Mouse (Mus musculus) activated CD4-positive, CD25-positive, alpha-beta regulatory T cell, adult 4 months (primary cell): Measurements from ENCODE around the gene Spocd1. TPM values are rescaled to one million over a fixed set of nuclear protein-coding genes. Genes with fewer than 3 reads are reported as not detected.
A peak's percentile ranks its signal among the peaks of the same experiment; 100 is the strongest.
"Not testable (repeated sequence)": the region's sequence is repeated elsewhere in the genome, so short reads cannot be mapped to it uniquely, and the experiment has no call there.

Experiments used
- ATAC-seq: one replicate; pipeline ENCODE4 v1.8.0; 2017
- polyA plus RNA-seq, 2 experiments: library from polyadenylated mRNA; unstranded; fragments of 100-300 nt; shearing (Covaris generic); gene quantifications; one replicate each; pipeline ENCODE4 v1.2.1; 2017

The Spocd1 gene
- polyA plus RNA-seq: not detected

DNA sequence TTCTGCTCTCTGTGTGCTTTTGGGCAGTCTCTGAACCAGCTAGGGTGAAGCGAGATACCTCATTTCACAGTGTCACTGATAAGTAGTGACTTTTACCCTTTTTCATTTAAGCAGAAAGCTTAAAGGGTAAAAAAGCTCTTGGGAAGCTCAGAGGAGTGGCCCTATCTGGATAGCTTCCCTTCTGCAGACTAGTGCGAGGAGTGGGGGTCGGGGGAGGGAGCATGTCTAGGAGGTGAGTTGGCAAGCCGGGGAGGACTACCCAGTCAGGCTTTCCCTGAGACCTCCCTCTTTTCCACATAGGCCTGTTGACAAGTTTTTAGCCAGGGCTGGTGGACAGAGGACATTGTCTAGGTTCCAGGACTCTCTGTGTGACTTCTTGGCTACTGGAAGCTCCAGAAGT, at the start of gene Spocd1:
Gene Spocd1 (plus strand): TSS at position 301 of the 400 bp plus-strand sequence.
- ATAC-seq: no peak

DNA sequence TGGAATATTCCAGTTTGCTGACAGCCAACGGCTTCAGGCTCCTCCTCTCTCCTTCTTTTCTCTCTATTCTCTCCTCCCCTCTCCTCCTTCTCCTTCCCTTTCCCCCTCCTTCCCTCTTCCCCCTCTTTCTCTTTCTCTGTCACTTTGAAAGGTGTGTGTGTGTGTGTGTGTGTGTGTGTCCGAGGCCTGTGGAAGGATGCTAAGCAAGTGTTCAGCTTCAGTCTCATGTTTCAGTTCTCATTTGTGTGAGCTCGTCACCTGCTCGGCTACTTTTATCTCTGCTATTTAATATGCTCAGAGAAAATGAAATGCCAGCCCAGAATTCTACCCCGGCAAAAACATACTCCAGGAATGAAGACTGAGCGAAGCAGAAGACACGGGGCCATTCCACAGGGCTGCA, 48.4 kb upstream of the Spocd1 start:
- no peak for ATAC-seq

DNA sequence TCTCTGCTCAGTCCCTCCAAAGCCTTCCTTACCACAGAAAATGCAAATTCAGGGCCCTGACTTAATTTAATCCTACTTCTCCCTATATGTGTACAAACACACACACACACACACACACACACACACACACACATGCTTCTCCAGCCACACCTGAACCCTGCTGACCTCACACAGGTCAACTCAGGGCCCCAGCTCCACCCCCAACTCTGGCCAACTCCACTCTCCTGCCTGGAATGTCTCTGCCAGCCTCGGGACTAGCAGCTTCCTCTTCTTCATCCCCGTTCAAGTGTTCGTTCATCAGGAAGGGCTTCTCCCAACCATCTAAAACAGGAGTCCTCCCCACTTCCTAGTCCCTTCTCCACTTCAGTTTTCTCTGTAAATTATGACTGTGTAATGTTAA, 47.4 kb upstream of the Spocd1 start:
- no peak for ATAC-seq

DNA sequence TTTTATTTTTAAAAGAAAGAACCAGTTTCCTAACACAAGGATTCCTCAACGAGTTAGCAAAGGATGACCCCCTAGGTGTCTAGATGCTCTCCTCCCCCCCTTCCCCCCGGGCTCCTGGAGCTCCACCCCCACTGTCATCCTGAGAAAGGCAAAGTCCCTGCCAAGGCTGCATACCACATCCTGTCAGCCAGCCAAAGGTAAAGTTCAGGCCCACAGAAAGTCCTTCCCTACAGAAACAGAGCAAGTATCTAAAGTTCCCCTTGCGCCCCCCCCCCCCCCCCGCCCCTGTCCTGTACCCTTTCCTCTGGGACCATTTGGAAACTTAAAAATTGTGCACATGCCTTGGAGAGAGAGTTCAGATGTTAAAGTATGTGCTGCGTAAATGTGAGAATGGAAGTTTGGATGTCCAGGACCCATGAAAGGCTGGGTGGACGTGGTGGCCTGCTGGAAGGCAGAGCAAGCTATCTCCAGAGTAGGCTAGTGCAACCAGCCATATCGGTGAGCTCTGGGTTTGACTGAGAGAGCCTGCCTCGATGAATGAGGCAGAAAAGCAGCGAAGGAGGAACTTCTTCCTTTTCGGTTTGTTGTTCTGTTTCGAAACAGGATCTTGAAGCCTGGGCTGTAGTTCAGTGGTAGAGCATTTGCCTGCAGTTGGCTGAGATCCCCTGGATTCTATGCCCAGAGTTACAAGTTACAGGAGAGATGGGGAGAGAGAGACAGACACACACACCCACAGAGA, 46.3 kb upstream of the Spocd1 start:
- peak; percentile 79 for ATAC-seq

DNA sequence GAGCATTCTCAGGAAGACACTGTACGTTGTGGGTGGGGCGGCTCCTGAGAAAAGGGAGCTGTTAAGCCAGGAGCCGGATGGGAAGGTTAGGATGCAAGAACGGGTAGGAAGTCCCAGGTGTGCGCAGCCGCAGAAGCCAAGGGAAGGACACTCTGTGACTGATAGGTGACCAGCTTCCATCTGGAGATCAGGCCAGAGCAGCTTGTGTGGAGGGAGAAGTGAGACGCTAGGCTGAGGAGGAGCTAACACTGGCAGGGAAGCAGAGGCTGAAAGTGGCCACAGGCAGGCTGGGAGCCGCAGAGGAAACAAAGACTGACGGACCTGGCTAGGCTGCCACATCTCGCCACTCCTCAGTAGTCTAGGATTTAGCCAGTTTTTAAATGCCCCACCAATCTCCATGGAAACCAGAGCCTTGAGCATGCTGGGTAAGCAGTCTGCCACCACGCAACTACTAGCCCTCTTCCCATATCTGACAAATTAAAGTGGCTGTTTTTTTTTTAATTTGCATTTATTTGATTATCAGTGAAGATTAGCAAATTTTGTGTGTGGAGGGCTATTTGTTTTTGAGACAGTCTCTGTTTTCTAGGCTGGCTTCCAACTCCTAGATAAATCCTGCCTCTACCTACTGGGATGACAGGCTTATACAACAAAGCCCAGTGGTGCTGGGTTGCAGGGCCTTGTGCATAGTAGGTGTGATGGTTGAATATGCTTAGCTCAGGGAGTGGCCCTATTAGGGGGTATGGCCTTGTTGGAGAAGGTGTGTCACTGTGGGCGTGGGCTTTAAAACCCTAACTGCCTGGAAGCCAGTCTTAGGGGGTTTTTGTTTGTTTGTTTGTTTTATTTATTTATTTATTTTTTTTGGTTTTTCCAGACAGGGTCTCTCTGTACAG, 44.8 kb upstream of the Spocd1 start:
- ATAC-seq: no peak

DNA sequence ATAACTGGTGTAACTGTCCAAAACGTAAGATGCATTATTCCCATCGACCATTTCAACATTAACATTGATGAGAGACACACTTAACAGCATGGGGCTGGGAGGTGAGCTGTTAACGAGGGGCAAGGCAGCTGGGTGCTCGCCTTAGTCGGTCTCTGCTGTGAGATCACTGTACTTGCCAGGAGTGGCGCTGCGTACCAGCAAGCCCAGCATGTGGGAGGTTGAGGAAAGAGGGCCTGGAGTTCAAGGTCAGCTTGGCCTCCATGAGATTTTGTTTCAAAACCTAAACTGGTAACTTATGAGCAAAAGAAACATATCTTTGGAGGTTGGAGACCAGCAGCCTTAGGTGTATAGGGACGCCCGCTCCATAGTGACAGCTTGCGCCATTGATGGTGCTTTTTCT, 39.4 kb upstream of the Spocd1 start:
- ATAC-seq: no peak

DNA sequence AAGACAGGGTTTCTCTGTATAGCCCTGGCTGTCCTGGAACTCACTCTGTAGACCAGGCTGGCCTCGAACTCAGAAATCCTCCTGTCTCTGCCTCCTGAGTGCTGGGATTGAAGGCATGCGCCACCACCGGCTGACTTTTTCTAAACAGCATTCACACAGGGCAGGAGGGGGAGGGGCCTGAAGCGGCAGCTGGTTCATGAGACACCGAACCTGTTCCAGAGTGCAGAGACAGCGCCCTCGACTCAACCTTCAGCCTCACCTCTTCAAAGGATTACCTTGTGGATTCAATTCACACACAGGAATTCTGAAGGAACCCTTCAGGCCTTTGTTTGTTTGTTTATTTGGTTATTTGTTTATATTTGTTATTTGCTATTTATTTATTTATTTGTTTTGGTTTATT, 39.0 kb upstream of the Spocd1 start:
- no peak for ATAC-seq

DNA sequence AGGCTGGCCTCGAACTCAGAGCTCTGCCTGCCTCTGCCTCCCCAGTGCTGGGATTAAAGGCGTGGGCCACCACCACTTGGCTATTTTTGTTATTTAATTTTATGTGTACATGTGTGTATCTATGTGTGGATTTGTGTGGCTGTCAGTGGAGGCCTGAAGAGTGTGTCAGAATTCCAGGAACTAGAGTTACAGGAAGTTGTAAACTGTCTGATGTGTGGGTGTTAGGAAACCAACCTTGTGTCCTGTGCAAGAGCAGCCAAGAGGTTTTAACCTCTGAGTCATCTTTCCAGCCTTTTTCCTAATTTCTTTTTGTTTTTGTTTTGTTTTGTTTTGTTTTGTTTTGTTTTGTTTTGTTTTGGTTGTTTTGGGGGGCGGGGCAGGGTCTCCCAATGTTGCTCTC, 34.2 kb upstream of the Spocd1 start:
- no peak for ATAC-seq

DNA sequence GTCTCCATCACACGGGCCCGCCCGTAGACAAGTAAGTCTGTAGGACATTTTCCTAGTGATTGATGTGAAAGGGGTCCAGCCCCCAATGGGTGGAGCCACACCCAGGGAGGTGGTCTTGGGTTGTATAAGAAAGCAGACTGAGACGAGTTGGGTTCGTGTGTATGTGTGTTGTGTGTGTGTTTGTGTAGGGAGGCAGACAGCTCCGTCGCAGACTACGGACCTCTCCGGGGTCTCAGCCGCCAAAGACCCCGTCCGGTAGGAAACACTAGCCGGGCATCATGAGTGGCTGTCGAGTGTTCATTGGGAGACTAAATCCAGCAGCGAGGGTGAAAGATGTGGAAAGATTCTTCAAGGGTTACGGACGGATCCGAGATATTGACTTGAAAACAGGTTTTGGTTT, 30.2 kb upstream of the Spocd1 start:
- not testable (repeated sequence) for ATAC-seq

DNA sequence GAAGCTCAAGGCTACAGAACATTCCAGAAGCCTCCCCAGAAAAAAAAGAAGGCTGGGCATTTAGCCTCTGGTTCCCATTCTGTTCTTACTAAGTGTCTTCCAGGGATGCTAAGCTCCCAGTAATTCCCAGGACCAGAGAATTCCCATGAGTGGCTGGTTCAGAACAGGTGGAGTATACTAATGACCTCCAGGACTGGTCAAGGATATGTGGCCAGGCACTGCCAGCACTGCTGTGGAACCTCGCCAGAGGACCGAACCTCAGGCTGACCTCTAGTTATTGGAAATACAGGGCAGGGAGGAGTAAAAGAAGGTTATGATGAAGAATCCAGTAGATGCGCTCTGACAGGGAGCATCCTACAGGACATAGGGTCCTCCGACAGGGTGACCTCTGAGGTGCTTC, 26.7 kb upstream of the Spocd1 start:
- ATAC-seq: no peak

DNA sequence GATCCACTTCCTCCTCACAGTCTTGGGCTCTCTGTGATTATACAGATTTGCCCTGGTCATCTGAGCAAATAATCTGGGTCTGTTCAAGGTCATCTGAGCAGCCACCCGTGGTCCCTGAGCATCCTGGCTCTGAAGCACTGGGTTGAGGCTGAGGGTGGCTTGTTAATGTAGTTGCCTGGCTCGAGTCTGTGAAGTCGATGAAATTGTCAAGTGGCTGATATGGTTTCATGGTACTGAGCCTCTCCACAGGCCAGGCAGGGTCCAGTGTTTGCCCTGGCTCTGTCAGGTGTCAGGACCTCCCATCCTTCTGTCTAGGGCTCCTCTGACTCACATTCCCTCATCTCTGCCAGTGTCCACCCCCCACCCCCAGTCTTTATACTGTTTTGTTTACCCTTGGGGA, 25.5 kb upstream of the Spocd1 start:
- no peak for ATAC-seq

DNA sequence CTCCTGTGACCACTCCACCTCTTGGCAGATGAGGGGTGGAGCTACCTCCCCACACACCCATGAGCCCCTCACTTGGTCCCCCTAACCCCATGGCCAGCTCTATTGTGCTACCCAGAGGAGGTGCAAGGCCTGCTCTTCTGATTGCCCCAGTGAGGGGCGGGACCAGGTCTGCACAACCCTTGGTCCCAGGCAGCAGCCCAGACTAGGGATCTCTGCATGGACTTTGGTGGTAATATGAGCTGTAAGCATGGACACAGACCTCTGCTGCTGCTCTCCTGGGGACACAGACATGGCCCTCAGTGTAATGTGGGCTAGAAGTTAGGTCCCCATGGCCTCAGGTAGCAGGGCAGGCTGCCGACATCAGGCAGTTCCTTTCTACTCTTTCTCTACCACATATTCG, 24.0 kb upstream of the Spocd1 start:
- no peak for ATAC-seq

DNA sequence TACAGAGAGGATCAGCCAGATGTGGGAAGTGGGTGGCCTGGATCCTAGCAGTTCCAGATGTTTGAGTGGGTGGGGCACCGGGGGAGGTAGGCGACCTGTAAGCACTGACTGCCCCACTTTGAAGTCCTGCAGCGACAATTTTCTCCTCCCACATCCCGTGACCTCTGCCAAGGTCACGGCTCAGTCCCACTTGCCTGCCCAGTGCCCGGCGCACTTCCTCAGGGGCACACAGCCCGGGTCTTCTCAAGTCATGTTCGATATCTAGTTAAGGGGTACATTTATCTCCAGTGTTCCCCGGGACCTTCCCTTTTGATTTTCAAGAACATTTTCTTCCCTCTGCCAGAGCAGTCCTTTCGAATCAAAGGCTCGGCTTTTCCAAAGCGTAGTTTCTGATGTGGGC, 23.0 kb upstream of the Spocd1 start:
- ATAC-seq: no peak

DNA sequence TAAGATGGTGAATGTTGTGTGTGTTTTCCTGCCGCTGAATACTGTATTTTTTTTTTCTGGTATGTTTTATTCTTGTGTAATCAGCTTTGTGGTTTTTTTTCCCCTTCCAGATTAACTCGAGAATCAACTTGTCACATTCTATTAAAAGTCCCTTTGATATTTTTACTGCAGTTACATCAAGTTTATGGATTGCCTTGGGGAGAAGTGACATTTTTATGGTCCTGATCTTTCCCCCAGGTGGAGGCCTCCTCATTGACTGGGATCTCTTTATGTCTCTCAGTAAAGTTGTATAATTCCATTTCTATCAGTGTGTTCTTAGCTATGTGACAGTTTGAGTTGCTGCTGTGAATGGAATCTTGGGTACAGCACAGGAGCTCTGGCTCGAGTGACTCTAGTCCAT, 20.2 kb upstream of the Spocd1 start:
- ATAC-seq: no peak

DNA sequence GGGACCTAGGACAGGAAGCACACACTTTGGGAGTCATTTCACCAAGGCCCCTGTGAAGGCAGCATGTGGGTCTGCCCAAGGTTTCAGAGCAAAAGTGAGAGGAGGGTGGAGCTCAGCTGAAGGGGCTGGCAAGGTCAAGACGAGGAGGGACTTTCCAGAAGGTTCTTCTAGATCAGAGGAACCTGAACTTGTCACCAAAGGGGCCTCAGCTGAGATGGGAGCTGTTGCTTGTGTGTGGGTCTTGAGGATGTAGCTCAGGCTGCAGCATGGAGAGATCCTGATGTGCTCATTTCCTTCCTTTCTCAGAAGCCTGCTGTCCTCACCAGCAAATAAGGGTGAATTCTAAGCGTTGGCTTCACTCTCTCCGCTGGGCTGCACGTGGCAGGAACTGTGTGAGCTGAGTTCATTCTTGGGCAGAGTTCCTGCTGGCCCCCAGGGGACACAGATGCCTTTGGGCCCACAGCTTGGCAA, 19.8 kb upstream of the Spocd1 start:
- ATAC-seq: peak; percentile 32

DNA sequence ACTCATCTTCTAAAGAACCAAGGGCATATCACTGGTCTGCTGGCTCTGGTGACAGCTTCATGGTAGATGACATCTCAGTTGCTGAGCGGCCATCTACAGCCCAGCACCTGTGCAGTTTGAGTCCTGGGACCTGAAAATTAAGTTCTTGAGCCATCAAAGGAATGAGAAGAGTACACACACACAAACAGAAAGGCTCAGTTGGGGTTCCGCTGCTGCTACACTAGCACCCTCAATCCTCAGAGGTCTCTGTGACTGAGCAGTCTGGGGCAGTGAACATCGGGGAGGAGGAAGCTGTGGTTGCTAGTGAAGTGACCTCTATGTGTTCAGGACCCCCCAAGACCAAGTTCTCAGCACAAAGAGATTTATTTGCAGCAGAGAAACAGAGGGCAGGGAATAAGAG, 16.1 kb upstream of the Spocd1 start:
- ATAC-seq: no peak

DNA sequence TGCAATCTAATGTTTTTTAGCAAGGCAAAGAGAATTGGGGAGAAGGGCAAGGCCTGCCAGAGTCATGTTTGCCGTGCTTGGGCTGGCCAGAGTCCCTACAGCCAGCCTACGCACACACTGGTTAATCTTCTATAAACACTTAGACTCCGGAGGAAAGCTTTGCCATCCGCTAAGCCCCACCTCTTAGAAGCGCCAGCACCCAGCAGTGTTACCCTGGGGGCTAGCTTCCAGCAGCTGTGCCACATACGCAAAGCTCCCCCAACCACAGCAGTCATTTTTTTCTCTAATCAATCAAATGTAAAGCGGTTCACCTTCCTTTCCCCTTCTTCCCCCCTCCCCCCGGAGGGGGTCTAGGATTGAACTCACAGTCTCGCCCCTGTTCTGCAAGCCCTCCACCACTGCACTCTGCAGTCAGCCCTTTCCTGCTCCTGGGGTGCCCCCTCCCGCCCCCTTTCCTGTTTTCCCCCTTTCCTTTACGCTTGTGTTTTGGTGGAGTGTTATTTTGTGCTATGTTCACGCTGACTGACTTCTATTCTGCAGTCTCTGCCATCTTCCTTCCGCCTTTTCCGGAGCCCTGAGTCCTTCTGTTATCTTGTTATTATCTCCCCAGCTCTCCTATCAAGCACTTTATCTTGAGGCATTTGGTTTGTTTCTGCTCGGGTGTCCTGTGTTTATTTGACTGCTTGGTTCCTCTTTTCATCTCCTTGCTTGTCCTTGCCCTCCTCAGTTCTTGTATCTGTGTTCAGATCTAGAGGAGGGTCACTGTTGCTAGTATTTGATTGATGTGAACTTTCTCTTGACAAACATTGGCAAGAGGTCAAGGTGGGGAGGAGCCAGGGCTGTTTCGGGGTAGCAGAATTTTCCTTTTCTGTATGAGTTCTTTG, 15.0 kb upstream of the Spocd1 start:
- ATAC-seq: no peak

DNA sequence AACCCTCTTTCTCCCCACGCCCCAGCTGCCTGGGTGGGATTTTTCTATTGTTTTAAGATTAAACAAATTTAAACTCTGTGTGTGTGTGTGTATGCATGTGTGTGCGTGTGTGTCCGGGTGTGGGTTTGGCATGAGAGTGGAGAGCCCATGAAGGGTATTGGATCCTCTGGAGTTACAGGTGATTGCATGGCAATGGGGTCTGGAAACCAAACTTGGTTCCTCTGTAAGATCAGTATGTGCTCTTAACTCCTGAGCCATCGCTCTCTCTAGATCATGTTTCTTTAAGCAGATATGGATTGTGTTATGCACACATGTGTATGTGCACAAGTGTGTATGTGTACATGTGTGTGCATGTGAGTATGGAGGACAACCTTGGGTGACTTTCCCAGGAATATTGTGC, 14.4 kb upstream of the Spocd1 start:
- ATAC-seq: no peak

DNA sequence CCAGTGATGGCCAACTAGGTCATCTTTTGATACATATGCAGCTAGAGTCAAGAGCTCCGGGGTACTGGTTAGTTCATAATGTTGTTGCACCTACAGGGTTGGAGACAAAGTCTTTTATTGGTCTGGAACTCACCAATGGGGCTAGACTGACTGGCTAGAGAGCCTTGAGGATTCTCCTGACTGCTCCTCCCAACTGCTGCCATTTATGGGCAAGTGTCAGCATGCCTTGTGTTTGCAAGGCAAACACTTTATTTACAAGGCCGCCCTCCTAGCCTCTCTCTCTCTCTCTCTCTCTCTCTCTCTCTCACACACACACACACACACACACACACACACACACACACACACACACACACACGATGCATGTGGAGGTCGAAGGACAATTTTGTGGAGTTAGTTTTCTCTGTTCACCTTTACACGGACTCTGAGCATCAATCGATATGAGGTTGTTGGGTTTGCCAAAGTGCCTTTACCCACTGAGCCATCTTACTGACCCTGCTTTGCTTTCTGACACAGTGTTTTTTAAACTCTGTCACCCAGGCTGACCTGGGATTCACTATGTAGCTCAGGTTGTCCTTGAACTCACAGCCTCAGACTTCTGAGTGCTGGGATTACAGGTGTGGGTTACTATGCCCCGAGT, 13.6 kb upstream of the Spocd1 start:
- no peak for ATAC-seq

DNA sequence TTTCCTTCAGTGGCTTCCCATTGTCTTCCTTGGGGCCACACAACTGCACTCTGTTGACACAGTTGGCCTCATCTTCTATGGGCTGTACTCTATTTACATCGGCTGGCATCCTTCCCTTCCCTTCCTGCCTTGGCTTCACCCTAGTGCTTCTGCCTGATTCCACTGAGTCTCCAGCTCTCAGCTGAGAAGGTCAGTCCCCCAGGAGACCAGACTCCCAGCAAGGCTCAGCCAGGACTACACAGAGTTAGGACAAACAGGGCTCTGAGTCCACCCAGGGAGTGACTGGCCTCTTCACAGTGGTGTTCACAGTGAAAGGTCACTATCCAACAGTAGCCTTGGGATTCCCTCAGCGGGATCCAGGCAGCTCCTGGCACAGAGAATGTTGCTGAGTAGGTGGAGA, 12.9 kb upstream of the Spocd1 start:
- no peak for ATAC-seq

DNA sequence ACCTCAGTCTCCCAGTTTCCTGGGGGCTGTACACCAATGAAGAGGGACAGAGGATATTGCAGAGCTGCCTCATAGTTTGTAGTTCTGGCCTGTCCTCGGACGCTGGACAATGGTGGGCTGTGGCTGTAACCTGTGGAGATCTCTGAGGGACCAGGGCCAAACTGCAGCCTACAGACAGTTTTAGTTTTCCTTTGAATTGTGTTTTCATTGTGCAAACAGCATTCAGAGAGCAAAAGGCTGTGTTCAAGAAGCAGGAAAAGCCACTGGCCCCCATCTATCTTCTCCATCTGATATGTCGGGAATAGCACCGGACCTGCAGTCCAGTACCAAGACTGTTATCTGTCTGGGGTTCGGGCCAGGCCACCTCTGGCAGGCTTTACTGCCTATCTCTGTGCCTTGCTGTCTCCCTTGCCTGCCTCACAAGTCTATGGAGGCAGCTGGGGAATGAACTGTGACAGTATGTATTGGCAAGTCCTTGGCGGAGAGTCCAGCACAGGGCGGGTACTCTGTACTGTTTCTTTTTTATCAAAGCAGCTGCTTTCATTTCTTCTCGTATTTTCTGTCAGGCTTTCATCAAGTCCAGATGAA, 11.9 kb upstream of the Spocd1 start:
- ATAC-seq: no peak

DNA sequence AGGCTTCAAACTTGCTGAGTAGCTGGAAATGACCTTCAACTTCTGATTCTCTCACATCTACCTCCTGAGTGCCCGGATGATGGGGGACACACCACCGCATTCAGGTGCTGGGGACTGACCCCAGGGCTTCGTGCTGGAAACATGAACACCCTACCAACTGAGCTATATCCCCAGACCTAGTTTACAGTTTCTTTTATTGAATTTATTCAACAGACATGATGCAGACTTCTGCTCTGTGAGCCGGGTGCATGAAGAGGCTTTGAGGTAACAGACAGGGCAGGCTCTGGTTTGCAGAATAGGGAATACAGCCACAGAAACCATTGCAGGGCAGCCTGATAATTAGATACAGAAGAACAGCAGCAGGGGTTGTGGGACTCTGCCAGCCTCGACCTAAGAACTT, 10.6 kb upstream of the Spocd1 start:
- ATAC-seq: no peak
